Mouse (Mus musculus): ENCODE results near the gene Mmp15. TPM values are rescaled to one million over a fixed set of nuclear protein-coding genes. Genes with fewer than 3 reads are reported as not detected.
"Not testable (repeated sequence)": the region's sequence is repeated elsewhere in the genome, so short reads cannot be mapped to it uniquely, and the experiment has no call there.

The Mmp15 gene
- polyA plus RNA-seq, 1 experiment: 16.2 TPM

DNA sequence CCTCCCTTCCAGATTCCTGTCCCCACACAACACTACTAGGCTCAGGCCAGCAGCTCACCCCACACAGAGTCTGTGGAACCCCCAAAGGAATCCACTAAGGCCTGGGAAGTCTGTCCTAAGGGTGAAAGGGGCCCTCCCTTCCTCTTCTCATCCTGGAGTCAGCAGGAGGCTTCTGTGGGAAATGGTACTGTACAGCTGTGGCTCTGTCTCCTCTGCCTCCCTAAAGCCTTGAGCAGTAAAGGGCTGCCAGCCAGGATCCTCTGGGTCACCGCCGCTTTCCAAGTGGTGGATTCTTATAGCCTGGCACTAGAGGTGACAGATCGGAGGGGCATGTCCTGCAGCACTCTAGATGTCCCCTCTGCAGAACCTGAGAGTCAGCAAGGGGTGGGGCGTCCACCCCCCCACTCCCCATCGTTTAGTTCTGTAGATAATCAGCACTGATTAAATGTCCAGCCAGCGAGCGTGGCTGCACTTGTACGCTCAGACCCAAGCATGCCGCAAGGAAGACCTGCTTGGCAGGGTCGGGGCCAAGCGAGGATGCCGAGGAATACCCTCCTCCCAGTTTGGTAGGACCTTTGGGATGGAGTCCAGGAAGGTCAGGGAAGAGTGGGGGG, 21.4 kb downstream of the Mmp15 start:
- WGBS: 92% methylated on average over 12 of the region's 12 CpGs
- H3K4me3 ChIP-seq (ENCODE audit: control insufficient read depth, insufficient read depth, low read length): no peak overlapping the region
- no peaks in the 10 kb centered on the region for H3K27me3 ChIP-seq (ENCODE audit: control insufficient read depth, insufficient read depth, low read length)
- no peaks in the 10 kb centered on the region for H3K36me3 ChIP-seq (ENCODE audit: control insufficient read depth, insufficient read depth, low read length)
- no peak overlapping the region for H3K27ac ChIP-seq (ENCODE audit: control insufficient read depth, insufficient read depth, low read length)
- no peak for DNase-seq
- no peak for TF ChIP-seq CTCF (IDR thresholded peaks at IDR 0.05; ENCODE audit: borderline replicate concordance, control insufficient read depth, extremely low read depth, insufficient read depth, low read length, poor library complexity)
- TF ChIP-seq POLR2A (IDR thresholded peaks at IDR 0.05; ENCODE audit: control insufficient read depth, extremely low read depth, insufficient read depth, low read length, poor library complexity): no peak
- H3K4me1 ChIP-seq (replicated peaks; ENCODE audit: control insufficient read depth, insufficient read depth, low read length): peaks cover 19% of the 10 kb centered on the region

DNA sequence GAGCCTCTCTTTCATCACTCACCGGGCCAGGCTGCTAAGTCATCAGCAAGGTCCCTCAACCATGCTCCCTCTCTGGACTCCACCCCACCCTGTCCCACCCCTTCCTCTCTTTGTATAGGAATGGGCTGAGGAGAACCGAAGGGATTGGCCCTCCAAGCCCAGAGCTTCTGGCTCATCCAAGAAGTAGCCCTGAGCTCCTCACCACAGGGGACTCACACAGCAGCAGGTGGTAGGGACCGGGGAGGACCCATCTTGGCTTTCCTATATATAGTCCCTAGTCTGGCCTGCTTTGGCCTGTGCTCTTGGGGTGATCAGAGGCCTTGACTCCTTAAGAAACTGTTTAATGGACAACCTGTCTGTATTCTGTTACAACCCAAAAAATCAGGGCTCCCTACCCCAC, 22.4 kb downstream of the Mmp15 start:
- H3K4me3 ChIP-seq (ENCODE audit: control insufficient read depth, insufficient read depth, low read length): no peak overlapping the region
- TF ChIP-seq POLR2A (IDR thresholded peaks at IDR 0.05; ENCODE audit: control insufficient read depth, extremely low read depth, insufficient read depth, low read length, poor library complexity): no peak
- TF ChIP-seq CTCF (IDR thresholded peaks at IDR 0.05; ENCODE audit: borderline replicate concordance, control insufficient read depth, extremely low read depth, insufficient read depth, low read length, poor library complexity): no peak
- no peaks in the 10 kb centered on the region for H3K27me3 ChIP-seq (ENCODE audit: control insufficient read depth, insufficient read depth, low read length)
- peaks cover 13% of the 10 kb centered on the region for H3K4me1 ChIP-seq (replicated peaks; ENCODE audit: control insufficient read depth, insufficient read depth, low read length)
- DNase-seq: no peak
- no peaks in the 10 kb centered on the region for H3K36me3 ChIP-seq (ENCODE audit: control insufficient read depth, insufficient read depth, low read length)
- 80% methylated on average over 3 of the region's 3 CpGs for WGBS
- no peak overlapping the region for H3K27ac ChIP-seq (ENCODE audit: control insufficient read depth, insufficient read depth, low read length)

GRCm38 (mm10) chr8:95375374-95375930, 23.4 kb downstream of the Mmp15 start:
- peaks cover 5% of the 10 kb centered on the region for H3K4me1 ChIP-seq (replicated peaks; ENCODE audit: control insufficient read depth, insufficient read depth, low read length)
- DNase-seq: no peak
- H3K4me3 ChIP-seq (ENCODE audit: control insufficient read depth, insufficient read depth, low read length): no peak overlapping the region
- TF ChIP-seq CTCF (IDR thresholded peaks at IDR 0.05; ENCODE audit: borderline replicate concordance, control insufficient read depth, extremely low read depth, insufficient read depth, low read length, poor library complexity) (no peak), POLR2A (IDR thresholded peaks at IDR 0.05; ENCODE audit: control insufficient read depth, extremely low read depth, insufficient read depth, low read length, poor library complexity) (no peak)
- no peaks in the 10 kb centered on the region for H3K27me3 ChIP-seq (ENCODE audit: control insufficient read depth, insufficient read depth, low read length)
- 88% methylated on average over 7 of the region's 7 CpGs for WGBS
- no peaks in the 10 kb centered on the region for H3K36me3 ChIP-seq (ENCODE audit: control insufficient read depth, insufficient read depth, low read length)
- H3K27ac ChIP-seq (ENCODE audit: control insufficient read depth, insufficient read depth, low read length): no peak overlapping the region

DNA sequence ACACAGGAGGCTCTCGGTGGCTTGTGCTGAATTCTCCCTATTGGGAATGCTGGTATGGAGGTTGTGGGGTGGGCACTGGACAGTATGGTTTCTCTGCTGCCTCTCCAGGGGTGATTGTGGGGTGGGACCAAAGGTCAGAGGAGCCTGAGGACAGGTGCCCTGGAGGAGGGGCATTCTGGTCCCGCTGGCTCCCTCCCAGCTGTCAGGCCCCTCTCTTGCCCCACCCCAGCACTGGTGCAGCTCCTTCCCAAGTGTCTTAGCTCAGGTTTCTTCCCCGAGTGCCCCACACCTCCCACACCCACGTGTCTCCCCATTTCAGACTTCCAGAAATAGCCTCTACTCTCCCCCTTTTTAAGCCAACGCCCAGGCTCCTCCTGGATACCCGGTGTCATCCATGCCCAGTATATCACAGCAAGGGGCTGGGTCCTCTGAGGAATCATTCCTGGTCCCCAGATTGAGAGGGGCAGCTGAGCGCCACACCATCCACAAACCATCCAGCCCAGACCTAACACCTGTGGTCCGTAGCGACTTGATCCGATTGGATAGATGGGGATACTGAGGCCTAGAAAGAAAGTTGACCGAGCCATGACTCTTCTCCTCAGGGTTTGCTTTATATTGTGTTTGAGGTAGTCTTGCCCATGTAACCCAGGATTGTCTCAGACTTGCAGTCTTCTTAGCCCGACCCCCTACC, 24.4 kb downstream of the Mmp15 start:
- Histone ChIP-seq H3K4me1 (replicated peaks; ENCODE audit: control insufficient read depth, insufficient read depth, low read length) (no peaks in the 10 kb centered on the region), H3K36me3 (ENCODE audit: control insufficient read depth, insufficient read depth, low read length) (no peaks in the 10 kb centered on the region), H3K27ac (ENCODE audit: control insufficient read depth, insufficient read depth, low read length) (no peak overlapping the region), H3K27me3 (ENCODE audit: control insufficient read depth, insufficient read depth, low read length) (no peaks in the 10 kb centered on the region), H3K4me3 (ENCODE audit: control insufficient read depth, insufficient read depth, low read length) (no peak overlapping the region)
- 87% methylated on average over 12 of the region's 12 CpGs for WGBS
- no peak for DNase-seq
- TF ChIP-seq POLR2A (IDR thresholded peaks at IDR 0.05; ENCODE audit: control insufficient read depth, extremely low read depth, insufficient read depth, low read length, poor library complexity) (no peak), CTCF (IDR thresholded peaks at IDR 0.05; ENCODE audit: borderline replicate concordance, control insufficient read depth, extremely low read depth, insufficient read depth, low read length, poor library complexity) (no peak)

- DNase-seq: no peak
- H3K27ac ChIP-seq (ENCODE audit: control insufficient read depth, insufficient read depth, low read length): no peak overlapping the region
- 93% methylated on average over 4 of the region's 4 CpGs for WGBS
- TF ChIP-seq CTCF (IDR thresholded peaks at IDR 0.05; ENCODE audit: borderline replicate concordance, control insufficient read depth, extremely low read depth, insufficient read depth, low read length, poor library complexity) (no peak), POLR2A (IDR thresholded peaks at IDR 0.05; ENCODE audit: control insufficient read depth, extremely low read depth, insufficient read depth, low read length, poor library complexity) (no peak)
- no peaks in the 10 kb centered on the region for H3K36me3 ChIP-seq (ENCODE audit: control insufficient read depth, insufficient read depth, low read length)
- no peak overlapping the region for H3K4me3 ChIP-seq (ENCODE audit: control insufficient read depth, insufficient read depth, low read length)
- H3K27me3 ChIP-seq (ENCODE audit: control insufficient read depth, insufficient read depth, low read length): no peaks in the 10 kb centered on the region
- H3K4me1 ChIP-seq (replicated peaks; ENCODE audit: control insufficient read depth, insufficient read depth, low read length): no peaks in the 10 kb centered on the region
Observed at GRCm38 (mm10) chr8:95377101-95377500, 25.0 kb downstream of the Mmp15 start.

- no peak for DNase-seq
- Histone ChIP-seq H3K27me3 (ENCODE audit: control insufficient read depth, insufficient read depth, low read length) (no peaks in the 10 kb centered on the region), H3K4me3 (ENCODE audit: control insufficient read depth, insufficient read depth, low read length) (no peak overlapping the region), H3K4me1 (replicated peaks; ENCODE audit: control insufficient read depth, insufficient read depth, low read length) (no peaks in the 10 kb centered on the region), H3K36me3 (ENCODE audit: control insufficient read depth, insufficient read depth, low read length) (no peaks in the 10 kb centered on the region), H3K27ac (ENCODE audit: control insufficient read depth, insufficient read depth, low read length) (no peak overlapping the region)
- TF ChIP-seq POLR2A (IDR thresholded peaks at IDR 0.05; ENCODE audit: control insufficient read depth, extremely low read depth, insufficient read depth, low read length, poor library complexity) (no peak), CTCF (IDR thresholded peaks at IDR 0.05; ENCODE audit: borderline replicate concordance, control insufficient read depth, extremely low read depth, insufficient read depth, low read length, poor library complexity) (no peak)
- 80% methylated on average over 7 of the region's 7 CpGs for WGBS
Observed at GRCm38 (mm10) chr8:95377863-95378291, 25.8 kb downstream of the Mmp15 start.

GRCm38 (mm10) chr8:95378928-95379327, 26.9 kb downstream of the Mmp15 start:
- 98% methylated on average over 11 of the region's 11 CpGs for WGBS
- not testable (repeated sequence) for H3K4me3 ChIP-seq (ENCODE audit: control insufficient read depth, insufficient read depth, low read length); H3K27me3 ChIP-seq (ENCODE audit: control insufficient read depth, insufficient read depth, low read length); H3K27ac ChIP-seq (ENCODE audit: control insufficient read depth, insufficient read depth, low read length); DNase-seq; H3K36me3 ChIP-seq (ENCODE audit: control insufficient read depth, insufficient read depth, low read length); H3K4me1 ChIP-seq (replicated peaks; ENCODE audit: control insufficient read depth, insufficient read depth, low read length)

Data from thymus, adult 2 months (tissue).